9 mouse cellular contexts compared by ENCODE assay signal in genomic region chr14:7888811-7889651, GRCm38 (mm10).
DNase-seq lines count a peak whose midpoint lies in the region; ATAC-seq lines count a peak whose summit lies in the region.
"Had no signal": no experiment of that assay in that cellular context is flagged by ENCODE, and none has a peak within 500 bp of the region (broad histone marks: within the 10 kb centered on the region; RNA-seq: fewer than 3 reads in every experiment).

No protein-coding gene starts in this region.

- H3K9me3 ChIP-seq in embryonic facial prominence, embryonic 13.5 days = no peaks in the 10 kb centered on the region
- no peaks in the 10 kb centered on the region for H3K9me3 ChIP-seq in neural tube, embryonic 13.5 days
- H3K9me3 ChIP-seq: liver, embryonic 15.5 days had no signal

- peaks cover 36% of the 10 kb centered on the region for H3K4me1 ChIP-seq in embryonic facial prominence, embryonic 13.5 days
- peaks cover 42% of the 10 kb centered on the region for H3K4me1 ChIP-seq in neural tube, embryonic 13.5 days (replicated peaks)

- H3K27ac ChIP-seq in embryonic facial prominence, embryonic 13.5 days = peak overlapping the region; percentile 97
- H3K27ac ChIP-seq in neural tube, embryonic 13.5 days (replicated peaks) = peak overlapping the region; percentile 91
- H3K27ac ChIP-seq: liver, embryonic 15.5 days had no signal

- no peaks in the 10 kb centered on the region for H3K27me3 ChIP-seq in embryonic facial prominence, embryonic 13.5 days
- no peaks in the 10 kb centered on the region for H3K27me3 ChIP-seq in neural tube, embryonic 13.5 days
- H3K27me3 ChIP-seq: liver, embryonic 15.5 days had no signal

- H3K9ac ChIP-seq in embryonic facial prominence, embryonic 13.5 days = peak overlapping the region; percentile 41; the same call in 1 of the 2 replicates
- peak overlapping the region; percentile 49 for H3K9ac ChIP-seq in neural tube, embryonic 13.5 days
- H3K9ac ChIP-seq: liver, embryonic 15.5 days had no signal

- H3K4me3 ChIP-seq in embryonic facial prominence, embryonic 13.5 days = no peak overlapping the region
- no peak overlapping the region for H3K4me3 ChIP-seq in neural tube, embryonic 13.5 days
- H3K4me3 ChIP-seq: liver, embryonic 15.5 days had no signal

- H3K4me2 ChIP-seq in embryonic facial prominence, embryonic 13.5 days = peak overlapping the region; percentile 38
- H3K4me2 ChIP-seq in neural tube, embryonic 13.5 days = peak overlapping the region; percentile 13
- H3K4me2 ChIP-seq: liver, embryonic 15.5 days had no signal

- peaks cover 71% of the 10 kb centered on the region for H3K36me3 ChIP-seq in embryonic facial prominence, embryonic 13.5 days
- H3K36me3 ChIP-seq in neural tube, embryonic 13.5 days = peaks cover 64% of the 10 kb centered on the region

- 34% methylated on average over 11 of the region's 11 CpGs for WGBS in embryonic facial prominence, embryonic 13.5 days
- 25% methylated on average over 11 of the region's 11 CpGs for WGBS in neural tube, embryonic 13.5 days

- peak; percentile 90 for DNase-seq in heart, adult 11 months
- no peak for DNase-seq in heart, postnatal 36 days
- DNase-seq in Muller cell, postnatal 12 days (ENCODE audit: inconsistent ontology term) = peak; percentile 73
- peak; percentile 32 for DNase-seq in induced T-regulatory cell, adult 2 months (ENCODE audit: low read depth)
- DNase-seq in left cerebral cortex, postnatal 4 days = peak; percentile 79
- no peak for DNase-seq in urinary bladder, adult 2 months (ENCODE audit: low spot score)

- peak; percentile 76 for ATAC-seq in embryonic facial prominence, embryonic 13.5 days (ENCODE audit: insufficient number of reproducible peaks, insufficient read depth, low FRiP score, low TSS enrichment, low read depth)
- ATAC-seq in neural tube, embryonic 13.5 days (ENCODE audit: low read depth) = peak; percentile 89

- intact Hi-C loops in heart, postnatal 36 days (cut with DNase I) = loop anchor here (5.0 kb wide), 2 partner anchors 48 to 72 kb away; partner anchors contain the start of gene Flnb
- intact Hi-C loops in left cerebral cortex, postnatal 4 days (cut with DNase I) = no loop called here

Comparison
In these comparisons a context has a peak if more than half of its experiments do, and no peak if none do; other contexts are left out.
1. DNase-seq: peak in heart, adult 11 months (single experiment), Muller cell, postnatal 12 days (single experiment), induced T-regulatory cell, adult 2 months (single experiment) and left cerebral cortex, postnatal 4 days (single experiment); none in heart, postnatal 36 days (0 of 2) and urinary bladder, adult 2 months (single experiment).